Mouse (Mus musculus) bone marrow macrophage, adult 2 months (primary cell): ENCODE data around the gene Khdrbs1.
"Not testable (repeated sequence)": the region's sequence is repeated elsewhere in the genome, so short reads cannot be mapped to it uniquely, and the experiment has no call there.

ENCODE experiments used
- CTCF ChIP-seq: IDR thresholded peaks from 2 replicates; pipeline ENCODE4 v1.5.1; 2012; ENCODE audit warnings: low read depth, mild to moderate bottlenecking, low read length, moderate library complexity
- POLR2A ChIP-seq: IDR thresholded peaks from 2 replicates; pipeline ENCODE4 v1.6.1; 2012; ENCODE audit warnings: mild to moderate bottlenecking, low read depth, low read length, borderline replicate concordance

DNA sequence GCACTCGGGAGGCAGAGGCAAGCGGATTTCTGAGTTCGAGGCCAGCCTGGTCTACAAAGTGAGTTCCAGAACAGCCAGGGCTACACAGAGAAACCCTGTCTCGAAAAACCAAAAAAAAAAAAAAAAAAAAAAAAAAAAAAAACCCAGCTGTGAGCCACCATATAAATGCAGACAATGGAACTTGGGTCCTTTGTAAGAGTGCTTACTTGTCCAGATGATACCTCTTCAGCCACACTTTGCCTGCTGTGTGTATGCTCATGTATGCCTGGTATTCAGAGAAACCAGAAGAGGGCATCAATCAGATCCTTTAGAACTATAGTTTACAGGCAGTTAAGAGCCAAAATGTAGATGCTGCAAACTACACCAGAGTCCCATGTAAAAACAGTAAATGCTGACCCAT, 6.6 kb downstream of the Khdrbs1 start:
- TF ChIP-seq CTCF, POLR2A: not testable (repeated sequence)
